Mouse (Mus musculus) stomach, embryonic 15.5 days (tissue): ENCODE measurements around the gene Fam81a. TPM values are rescaled to one million over a fixed set of nuclear protein-coding genes. Genes with fewer than 3 reads are reported as not detected.

ENCODE experiments used
- ATAC-seq: fragments of 200-750 bp; cut with Nextera tagmentation; 2 replicates; pipeline ENCODE4 v1.8.0; 2017; ENCODE audit warnings: low read depth, moderate number of reproducible peaks, moderate TSS enrichment; ENCODE audit not compliant: insufficient read depth, low FRiP score
- H3K27ac ChIP-seq: fragments of 300-500 bp; sonication (generic); 2 replicates; pipeline ENCODE4 v1.5.1; 2015; ENCODE audit warnings: mild to moderate bottlenecking, inconsistent platforms
- H3K27me3 ChIP-seq: fragments of 300-500 bp; sonication (generic); replicated peaks from 2 replicates; pipeline ENCODE4 v1.6.1; 2015; ENCODE audit warnings: inconsistent platforms
- H3K36me3 ChIP-seq: fragments of 300-500 bp; sonication (generic); 2 replicates; pipeline ENCODE4 v1.6.1; 2015; ENCODE audit warnings: inconsistent platforms
- H3K4me1 ChIP-seq: fragments of 300-500 bp; sonication (generic); 2 replicates; pipeline ENCODE4 v1.6.1; 2015; ENCODE audit warnings: inconsistent platforms
- H3K4me2 ChIP-seq: fragments of 300-500 bp; sonication (generic); 2 replicates; pipeline ENCODE4 v1.6.1; 2015; ENCODE audit warnings: mild to moderate bottlenecking, inconsistent platforms
- H3K4me3 ChIP-seq: fragments of 300-500 bp; sonication (generic); replicated peaks from 2 replicates; pipeline ENCODE4 v1.5.1; 2015; ENCODE audit warnings: inconsistent platforms
- H3K9ac ChIP-seq: fragments of 300-500 bp; sonication (generic); 2 replicates; pipeline ENCODE4 v1.6.1; 2015; ENCODE audit warnings: inconsistent platforms
- H3K9me3 ChIP-seq: fragments of 300-500 bp; sonication (generic); 2 replicates; pipeline ENCODE4 v1.6.1; 2016; ENCODE audit warnings: inconsistent platforms
- WGBS: fragments of 180-500 bp; shearing (Covaris S2); methylation state at CpG from one replicate; pipeline ENCODE4 v1.1.7; 2015; 5-methylcytosine and 5-hydroxymethylcytosine counted together
- polyA plus RNA-seq: library from polyadenylated mRNA; unstranded; fragments of >200 nt; fragmentation: Nextera tagmentation; extraction: Ambion mirVana; gene quantifications from 2 replicates; pipeline ENCODE4 v1.2.1, GENCODE M21; 2015

Gene Fam81a
- polyA plus RNA-seq, 1 experiment from 2014 or later: 16.2 TPM

DNA sequence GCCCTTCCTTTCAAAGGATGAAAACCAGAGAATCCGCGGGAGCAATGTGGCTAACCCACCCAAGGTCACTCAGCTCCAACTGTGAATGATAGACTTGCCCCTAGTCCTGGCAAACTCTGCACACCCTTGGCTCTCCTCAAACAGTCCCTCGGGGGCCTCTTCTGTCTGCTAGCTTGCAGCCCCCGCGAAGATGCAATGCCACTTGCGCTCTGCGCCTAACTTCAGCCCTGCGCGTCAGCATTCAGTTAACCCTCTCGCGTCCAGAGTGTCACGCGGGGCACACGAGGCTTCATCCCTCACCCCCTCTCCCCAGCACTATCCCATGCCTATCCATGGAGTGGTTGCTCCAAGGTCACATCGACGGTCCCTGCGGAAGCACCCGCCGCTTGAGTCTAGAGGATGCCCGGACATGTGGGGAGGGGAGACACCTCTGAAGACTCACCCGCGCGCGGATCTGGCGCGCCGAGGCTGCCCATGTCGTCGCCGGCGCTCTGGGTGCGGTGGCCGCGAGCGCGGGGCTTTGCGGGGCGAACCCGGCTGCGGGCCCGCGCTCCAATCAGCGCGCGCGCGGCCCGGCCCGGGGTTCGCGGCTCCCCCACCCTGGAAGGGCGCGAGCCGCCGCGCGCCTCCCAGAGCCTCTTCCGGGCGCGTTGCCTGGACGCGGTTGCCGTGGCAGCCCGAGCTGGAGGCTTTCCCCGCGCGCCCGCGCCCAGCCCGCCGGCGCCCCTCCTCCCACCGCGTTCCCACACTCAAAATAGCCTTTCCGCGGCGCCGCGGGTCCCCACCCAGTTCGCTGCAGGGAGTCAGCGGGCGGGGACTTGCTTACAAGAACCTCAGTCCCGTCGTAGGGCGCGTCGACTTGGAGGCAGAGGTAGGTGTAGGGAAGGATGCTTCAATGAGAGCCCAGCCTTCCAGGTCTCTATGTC is 1.2 kb downstream of the Fam81a start:
- Histone ChIP-seq H3K4me2 (peak overlapping the region; percentile 95), H3K27me3 (0 out of 2 replicates have a peak, but pooled peaks cover 5% of the 10 kb centered on the region), H3K4me3 (peak overlapping the region; percentile 59), H3K9ac (peak overlapping the region; percentile 29; the same call in 1 of the 2 replicates), H3K9me3 (no peaks in the 10 kb centered on the region), H3K27ac (no peak overlapping the region), H3K36me3 (no peaks in the 10 kb centered on the region), H3K4me1 (peaks cover 8% of the 10 kb centered on the region; the same call in 1 of the 2 replicates)
- under 1% methylated on average over 87 of the region's 87 CpGs for WGBS
- peak; percentile 76 for ATAC-seq

DNA sequence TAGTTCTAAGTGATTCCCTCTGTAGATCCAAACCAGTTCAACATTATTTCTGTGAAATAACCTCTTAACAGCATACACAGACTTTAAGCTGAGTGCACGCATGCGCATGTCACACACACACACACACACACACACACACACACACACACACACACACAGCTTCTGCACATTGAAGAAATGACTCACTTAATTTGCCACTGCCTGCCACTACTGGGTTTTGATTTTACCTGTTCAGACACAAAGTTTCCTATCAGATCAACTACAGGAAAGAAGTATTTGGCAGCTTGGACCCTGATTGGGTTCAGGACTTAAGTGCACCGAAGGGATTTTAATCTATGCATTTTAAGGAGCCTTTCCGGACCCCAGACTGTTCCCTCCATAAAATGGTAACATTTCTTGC is 2.0 kb downstream of the Fam81a start:
- H3K4me1 ChIP-seq: peaks cover 8% of the 10 kb centered on the region; the same call in 1 of the 2 replicates
- WGBS: 61% methylated on average over 4 of the region's 4 CpGs
- H3K9me3 ChIP-seq: no peaks in the 10 kb centered on the region
- H3K4me3 ChIP-seq: peak overlapping the region; percentile 59; the same call in 1 of the 2 replicates
- ATAC-seq: no peak
- peak overlapping the region; percentile 95 for H3K4me2 ChIP-seq
- H3K9ac ChIP-seq: no peak overlapping the region
- no peaks in the 10 kb centered on the region for H3K36me3 ChIP-seq
- no peak overlapping the region for H3K27ac ChIP-seq
- H3K27me3 ChIP-seq: 0 out of 2 replicates have a peak, but pooled peaks cover 5% of the 10 kb centered on the region

GRCm38 (mm10) chr9:70139331-70139885 is 3.0 kb downstream of the Fam81a start:
- no peak for ATAC-seq

DNA sequence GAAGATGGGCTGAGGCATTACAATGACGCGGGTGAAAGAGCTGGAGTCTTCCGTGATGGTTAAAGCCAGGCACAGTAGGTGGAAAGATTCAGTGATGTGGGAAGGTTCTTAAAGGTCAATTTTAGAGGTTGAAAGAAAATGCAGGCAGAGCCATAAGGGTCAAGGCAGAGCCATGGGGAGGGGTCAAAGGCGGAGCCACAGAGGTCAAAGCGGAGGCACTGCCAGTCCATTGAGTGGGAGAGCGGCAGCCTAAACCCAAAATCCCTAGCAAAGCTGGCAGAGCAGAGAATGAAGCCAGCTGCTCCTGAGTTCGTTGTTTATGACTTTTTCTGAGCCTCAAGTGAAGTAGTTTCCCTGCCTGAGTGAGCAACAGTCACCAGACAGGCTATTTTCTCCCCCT is 3.8 kb downstream of the Fam81a start:
- Histone ChIP-seq H3K27me3 (0 out of 2 replicates have a peak, but pooled peaks cover 5% of the 10 kb centered on the region), H3K4me3 (no peak overlapping the region), H3K9me3 (no peaks in the 10 kb centered on the region), H3K36me3 (no peaks in the 10 kb centered on the region), H3K4me2 (no peak overlapping the region), H3K27ac (no peak overlapping the region), H3K9ac (no peak overlapping the region), H3K4me1 (peaks cover 8% of the 10 kb centered on the region; the same call in 1 of the 2 replicates)
- no peak for ATAC-seq
- WGBS: 64% methylated on average over 7 of the region's 7 CpGs

More at GRCm38 (mm10) chr9:70139331-70139885, 3.0 kb downstream of the Fam81a start:
- Histone ChIP-seq H3K36me3 (no peaks in the 10 kb centered on the region), H3K27me3 (0 out of 2 replicates have a peak, but pooled peaks cover 5% of the 10 kb centered on the region), H3K4me1 (peaks cover 8% of the 10 kb centered on the region; the same call in 1 of the 2 replicates), H3K4me2 (no peak overlapping the region), H3K9ac (no peak overlapping the region), H3K4me3 (no peak overlapping the region), H3K9me3 (no peaks in the 10 kb centered on the region), H3K27ac (no peak overlapping the region)
- 32% methylated on average over 7 of the region's 7 CpGs for WGBS

GRCm38 (mm10) chr9:70137991-70138390 is 4.4 kb downstream of the Fam81a start:
- ATAC-seq: no peak
- Histone ChIP-seq H3K9ac (no peak overlapping the region), H3K36me3 (no peaks in the 10 kb centered on the region), H3K4me3 (no peak overlapping the region), H3K4me1 (peaks cover 8% of the 10 kb centered on the region; the same call in 1 of the 2 replicates), H3K27ac (no peak overlapping the region), H3K27me3 (0 out of 2 replicates have a peak, but pooled peaks cover 5% of the 10 kb centered on the region), H3K9me3 (no peaks in the 10 kb centered on the region), H3K4me2 (no peak overlapping the region)
- 85% methylated on average over 5 of the region's 5 CpGs for WGBS

DNA sequence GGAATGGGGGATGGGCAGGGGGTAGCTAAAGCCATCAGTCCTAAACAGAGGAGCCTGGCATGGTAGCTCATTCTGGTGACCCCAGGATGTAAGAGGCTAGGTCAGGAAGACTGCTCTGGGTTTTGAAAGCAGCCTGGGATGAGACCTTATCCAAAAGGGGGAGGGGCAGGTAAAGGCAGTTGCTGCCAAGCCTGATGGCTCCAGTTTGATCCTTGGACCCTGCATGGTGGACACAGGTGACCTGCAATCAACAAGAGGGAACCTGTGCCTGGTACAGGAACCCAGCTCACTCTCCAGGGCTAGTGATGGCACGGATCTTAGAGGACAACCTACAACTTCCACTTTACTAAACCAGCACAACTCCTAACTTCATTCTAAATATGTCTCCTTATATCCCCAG is 7.2 kb downstream of the Fam81a start:
- Histone ChIP-seq H3K9me3 (no peaks in the 10 kb centered on the region), H3K4me2 (no peak overlapping the region), H3K27ac (no peak overlapping the region), H3K27me3 (no peaks in the 10 kb centered on the region), H3K9ac (no peak overlapping the region), H3K4me3 (no peak overlapping the region), H3K4me1 (no peaks in the 10 kb centered on the region), H3K36me3 (no peaks in the 10 kb centered on the region)
- ATAC-seq: no peak
- WGBS: 86% methylated on average over 1 of the region's 1 CpGs

DNA sequence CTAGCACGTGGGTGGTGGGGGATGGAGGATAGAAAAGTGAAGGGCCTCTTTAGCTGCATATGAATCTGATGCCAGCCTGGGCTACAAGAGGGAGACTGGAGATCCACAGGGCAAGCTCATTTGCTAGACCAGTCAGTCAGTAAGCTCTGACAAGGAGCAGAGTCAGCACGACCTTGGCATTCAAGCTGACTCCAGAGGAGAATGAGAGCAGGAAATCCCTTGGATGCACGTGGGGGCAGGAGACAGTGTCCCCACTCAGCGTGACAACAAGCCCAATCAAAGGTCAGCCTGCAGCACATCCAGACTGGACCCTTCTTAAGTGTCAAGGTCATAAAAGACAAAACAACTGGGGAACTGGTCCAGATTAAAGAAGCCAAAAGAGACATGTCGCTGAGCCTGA is 7.6 kb downstream of the Fam81a start:
- no peak overlapping the region for H3K9ac ChIP-seq
- H3K9me3 ChIP-seq: no peaks in the 10 kb centered on the region
- no peaks in the 10 kb centered on the region for H3K36me3 ChIP-seq
- WGBS: 62% methylated on average over 5 of the region's 5 CpGs
- no peak overlapping the region for H3K4me2 ChIP-seq
- no peak for ATAC-seq
- no peak overlapping the region for H3K4me3 ChIP-seq
- H3K27me3 ChIP-seq: no peaks in the 10 kb centered on the region
- no peak overlapping the region for H3K27ac ChIP-seq
- no peaks in the 10 kb centered on the region for H3K4me1 ChIP-seq

- WGBS: 82% methylated on average over 9 of the region's 9 CpGs
- no peaks in the 10 kb centered on the region for H3K36me3 ChIP-seq
- no peak overlapping the region for H3K9ac ChIP-seq
- no peaks in the 10 kb centered on the region for H3K4me1 ChIP-seq
- no peak overlapping the region for H3K4me2 ChIP-seq
- H3K9me3 ChIP-seq: no peaks in the 10 kb centered on the region
- no peak overlapping the region for H3K4me3 ChIP-seq
- H3K27ac ChIP-seq: no peak overlapping the region
- no peak for ATAC-seq
- H3K27me3 ChIP-seq: no peaks in the 10 kb centered on the region
These were observed 8.1 kb downstream of the Fam81a start for GRCm38 (mm10) chr9:70134215-70134614.

DNA sequence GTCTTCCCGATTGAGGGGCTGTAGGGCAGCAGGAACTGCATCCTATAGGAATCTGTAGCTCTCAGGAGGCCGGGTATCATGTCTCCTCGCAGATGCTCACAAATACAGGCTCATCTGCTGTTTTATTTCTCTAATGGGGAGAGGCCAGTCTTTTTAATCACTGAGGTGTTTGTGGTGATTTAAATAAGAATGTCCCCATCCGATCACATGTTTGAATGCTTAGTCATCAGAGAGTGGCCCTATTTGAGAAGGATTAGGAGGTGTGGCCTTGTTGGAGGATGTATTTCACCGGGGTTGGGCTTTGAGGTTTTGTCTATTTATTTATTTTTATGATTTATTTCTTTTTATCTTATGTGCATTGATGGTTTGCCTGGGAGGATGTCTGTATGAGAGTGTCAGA is 11.6 kb downstream of the Fam81a start:
- Histone ChIP-seq H3K36me3 (no peaks in the 10 kb centered on the region), H3K9me3 (no peaks in the 10 kb centered on the region), H3K4me2 (no peak overlapping the region), H3K4me3 (no peak overlapping the region), H3K27ac (no peak overlapping the region), H3K9ac (no peak overlapping the region), H3K27me3 (no peaks in the 10 kb centered on the region), H3K4me1 (no peaks in the 10 kb centered on the region)
- WGBS: 89% methylated on average over 5 of the region's 5 CpGs
- ATAC-seq: no peak

GRCm38 (mm10) chr9:70111869-70112286 is 30.5 kb downstream of the Fam81a start:
- Histone ChIP-seq H3K36me3 (no peaks in the 10 kb centered on the region), H3K27ac (no peak overlapping the region), H3K4me2 (peak overlapping the region; percentile 49), H3K9me3 (no peaks in the 10 kb centered on the region), H3K4me1 (no peaks in the 10 kb centered on the region), H3K9ac (no peak overlapping the region), H3K4me3 (0 out of 2 replicates have a peak overlapping the region, but pooled peaks have one; percentile 15), H3K27me3 (no peaks in the 10 kb centered on the region)
- 2% methylated on average over 10 of the region's 10 CpGs for WGBS
- ATAC-seq: no peak

- no peaks in the 10 kb centered on the region for H3K9me3 ChIP-seq
- H3K27me3 ChIP-seq: no peaks in the 10 kb centered on the region
- H3K4me2 ChIP-seq: no peak overlapping the region
- no peaks in the 10 kb centered on the region for H3K4me1 ChIP-seq
- no peaks in the 10 kb centered on the region for H3K36me3 ChIP-seq
- H3K9ac ChIP-seq: no peak overlapping the region
- no peak overlapping the region for H3K27ac ChIP-seq
- WGBS: 65% methylated on average over 7 of the region's 7 CpGs
- no peak overlapping the region for H3K4me3 ChIP-seq
- ATAC-seq: no peak
These were observed 31.5 kb downstream of the Fam81a start for GRCm38 (mm10) chr9:70110871-70111270.

DNA sequence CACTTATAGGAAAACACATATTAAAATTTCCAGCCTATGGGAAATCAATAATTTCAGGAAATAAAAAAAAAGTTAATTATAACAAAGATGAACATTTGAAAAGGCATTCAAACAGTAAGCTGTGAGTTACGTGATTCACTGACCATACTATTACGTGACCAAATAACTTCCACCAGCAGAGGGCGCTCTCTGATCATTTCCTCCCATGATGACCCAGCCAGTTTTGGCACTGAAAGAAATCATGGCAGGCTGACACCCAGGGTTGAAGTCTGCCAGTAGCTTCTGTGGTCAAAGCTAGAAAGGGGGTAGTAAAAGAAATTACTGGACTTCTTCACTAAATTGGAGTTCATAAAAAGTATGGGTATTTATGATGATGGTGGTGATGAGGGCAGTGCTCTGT is 33.1 kb downstream of the Fam81a start:
- Histone ChIP-seq H3K9ac (no peak overlapping the region), H3K4me1 (no peaks in the 10 kb centered on the region), H3K36me3 (no peaks in the 10 kb centered on the region), H3K4me2 (no peak overlapping the region), H3K27ac (no peak overlapping the region), H3K4me3 (no peak overlapping the region), H3K27me3 (no peaks in the 10 kb centered on the region), H3K9me3 (no peaks in the 10 kb centered on the region)
- no peak for ATAC-seq
- 13% methylated on average over 3 of the region's 3 CpGs for WGBS
